Mouse (Mus musculus): ENCODE data around the gene Zc3h8. TPM values are rescaled to one million over a fixed set of nuclear protein-coding genes. Genes with fewer than 3 reads are reported as not detected.
A peak's percentile ranks its signal among the peaks of the same experiment; 100 is the strongest.

Zc3h8 gene
- total and polyA plus RNA-seq, 2 experiments from 2014 or later, result 5.0 to 14.7 TPM

GRCm38 (mm10) chr2:128947962-128948588 is 4.2 kb upstream of the Zc3h8 start:
- no peak for ATAC-seq (ENCODE audit: low FRiP score)
- no peak overlapping the region for H3K4me2 ChIP-seq (ENCODE audit: low read depth, low read length, poor library complexity, severe bottlenecking)
- no peaks in the 10 kb centered on the region for H3K9me3 ChIP-seq (ENCODE audit: low read length)
- peak; percentile 92 for TF ChIP-seq CTCF (IDR thresholded peaks at IDR 0.05)
- H3K9ac ChIP-seq (replicated peaks; ENCODE audit: low read length, poor library complexity, severe bottlenecking), result no peak overlapping the region
- H3K4me3 ChIP-seq (ENCODE audit: low read depth, low read length), result no peak overlapping the region
- no peak overlapping the region for H3K27ac ChIP-seq (ENCODE audit: low read depth, low read length)
- H3K27me3 ChIP-seq (ENCODE audit: insufficient read depth, low read length), result no peaks in the 10 kb centered on the region
- 33% methylated on average over 6 of the region's 6 CpGs for WGBS
- peak; percentile 81 for DNase-seq (ENCODE audit: low spot score)
- no peaks in the 10 kb centered on the region for H3K36me3 ChIP-seq (ENCODE audit: insufficient read depth, low read length)
- H3K4me1 ChIP-seq (ENCODE audit: insufficient read depth, low read length), result no peaks in the 10 kb centered on the region

GRCm38 (mm10) chr2:128936256-128936655 is 7.6 kb downstream of the Zc3h8 start:
- no peak for TF ChIP-seq CTCF (IDR thresholded peaks at IDR 0.05)
- Histone ChIP-seq H3K4me2 (ENCODE audit: low read depth, low read length, poor library complexity, severe bottlenecking) (no peak overlapping the region), H3K4me1 (ENCODE audit: insufficient read depth, low read length) (no peaks in the 10 kb centered on the region), H3K9me3 (ENCODE audit: low read length) (no peaks in the 10 kb centered on the region), H3K4me3 (ENCODE audit: low read depth, low read length) (no peak overlapping the region), H3K9ac (replicated peaks; ENCODE audit: low read length, poor library complexity, severe bottlenecking) (no peak overlapping the region), H3K27ac (ENCODE audit: low read depth, low read length) (no peak overlapping the region), H3K27me3 (ENCODE audit: insufficient read depth, low read length) (no peaks in the 10 kb centered on the region), H3K36me3 (ENCODE audit: insufficient read depth, low read length) (peaks cover 17% of the 10 kb centered on the region)
- 92% methylated on average over 3 of the region's 3 CpGs for WGBS
- ATAC-seq (ENCODE audit: low FRiP score) (no peak), DNase-seq (ENCODE audit: low spot score) (no peak)

- Histone ChIP-seq H3K36me3 (ENCODE audit: insufficient read depth, low read length) (peaks cover 20% of the 10 kb centered on the region), H3K4me2 (ENCODE audit: low read depth, low read length, poor library complexity, severe bottlenecking) (no peak overlapping the region), H3K27ac (ENCODE audit: low read depth, low read length) (no peak overlapping the region), H3K4me1 (ENCODE audit: insufficient read depth, low read length) (no peaks in the 10 kb centered on the region), H3K9me3 (ENCODE audit: low read length) (no peaks in the 10 kb centered on the region), H3K4me3 (ENCODE audit: low read depth, low read length) (no peak overlapping the region), H3K9ac (replicated peaks; ENCODE audit: low read length, poor library complexity, severe bottlenecking) (no peak overlapping the region), H3K27me3 (ENCODE audit: insufficient read depth, low read length) (no peaks in the 10 kb centered on the region)
- no peak for TF ChIP-seq CTCF (IDR thresholded peaks at IDR 0.05)
- ATAC-seq (ENCODE audit: low FRiP score), result no peak
- DNase-seq (ENCODE audit: low spot score), result no peak
Observed at GRCm38 (mm10) chr2:128930704-128931103, 13.2 kb downstream of the Zc3h8 start.

GRCm38 (mm10) chr2:128928446-128928845 is 15.4 kb downstream of the Zc3h8 start:
- Histone ChIP-seq H3K27me3 (ENCODE audit: insufficient read depth, low read length) (no peaks in the 10 kb centered on the region), H3K36me3 (ENCODE audit: insufficient read depth, low read length) (peaks cover 27% of the 10 kb centered on the region), H3K4me2 (ENCODE audit: low read depth, low read length, poor library complexity, severe bottlenecking) (no peak overlapping the region), H3K9ac (replicated peaks; ENCODE audit: low read length, poor library complexity, severe bottlenecking) (no peak overlapping the region), H3K4me3 (ENCODE audit: low read depth, low read length) (no peak overlapping the region), H3K4me1 (ENCODE audit: insufficient read depth, low read length) (no peaks in the 10 kb centered on the region), H3K27ac (ENCODE audit: low read depth, low read length) (no peak overlapping the region), H3K9me3 (ENCODE audit: low read length) (no peaks in the 10 kb centered on the region)
- ATAC-seq (ENCODE audit: low FRiP score) (no peak), DNase-seq (ENCODE audit: low spot score) (no peak)
- WGBS, result 92% methylated on average over 3 of the region's 3 CpGs
- TF ChIP-seq CTCF (IDR thresholded peaks at IDR 0.05), result no peak

- DNase-seq (ENCODE audit: low spot score) (no peak), ATAC-seq (ENCODE audit: low FRiP score) (no peak)
- no peaks in the 10 kb centered on the region for H3K27me3 ChIP-seq (ENCODE audit: insufficient read depth, low read length)
- no peak overlapping the region for H3K9ac ChIP-seq (replicated peaks; ENCODE audit: low read length, poor library complexity, severe bottlenecking)
- H3K27ac ChIP-seq (ENCODE audit: low read depth, low read length), result no peak overlapping the region
- H3K4me1 ChIP-seq (ENCODE audit: insufficient read depth, low read length), result no peaks in the 10 kb centered on the region
- H3K4me2 ChIP-seq (ENCODE audit: low read depth, low read length, poor library complexity, severe bottlenecking), result no peak overlapping the region
- TF ChIP-seq CTCF (IDR thresholded peaks at IDR 0.05), result no peak
- peaks cover 13% of the 10 kb centered on the region; the same call in 1 of the 2 replicates for H3K36me3 ChIP-seq (ENCODE audit: insufficient read depth, low read length)
- no peaks in the 10 kb centered on the region for H3K9me3 ChIP-seq (ENCODE audit: low read length)
- H3K4me3 ChIP-seq (ENCODE audit: low read depth, low read length), result no peak overlapping the region
- 92% methylated on average over 4 of the region's 4 CpGs for WGBS
Observed at GRCm38 (mm10) chr2:128924799-128925198, 19.1 kb downstream of the Zc3h8 start.

GRCm38 (mm10) chr2:128916528-128916927 is 27.3 kb downstream of the Zc3h8 start:
- TF ChIP-seq CTCF (IDR thresholded peaks at IDR 0.05), result no peak
- no peaks in the 10 kb centered on the region for H3K9me3 ChIP-seq (ENCODE audit: low read length)
- H3K27me3 ChIP-seq (ENCODE audit: insufficient read depth, low read length), result no peaks in the 10 kb centered on the region
- H3K4me1 ChIP-seq (ENCODE audit: insufficient read depth, low read length), result no peaks in the 10 kb centered on the region
- no peak for ATAC-seq (ENCODE audit: low FRiP score)
- H3K36me3 ChIP-seq (ENCODE audit: insufficient read depth, low read length), result no peaks in the 10 kb centered on the region
- no peak overlapping the region for H3K4me2 ChIP-seq (ENCODE audit: low read depth, low read length, poor library complexity, severe bottlenecking)
- no peak overlapping the region for H3K9ac ChIP-seq (replicated peaks; ENCODE audit: low read length, poor library complexity, severe bottlenecking)
- no peak for DNase-seq (ENCODE audit: low spot score)
- H3K4me3 ChIP-seq (ENCODE audit: low read depth, low read length), result no peak overlapping the region
- 73% methylated on average over 3 of the region's 3 CpGs for WGBS
- no peak overlapping the region for H3K27ac ChIP-seq (ENCODE audit: low read depth, low read length)
